Mouse (Mus musculus) myocyte (in vitro differentiated cells): Measurements from ENCODE around the gene Myom3. TPM values are rescaled to one million over a fixed set of nuclear protein-coding genes. Genes with fewer than 3 reads are reported as not detected.
A peak's percentile ranks its signal among the peaks of the same experiment; 100 is the strongest.

Experiments used
- H3K27me3 ChIP-seq: one replicate; pipeline ENCODE4 v1.6.1; 2011; ENCODE audit not compliant: control insufficient read depth, insufficient read depth, insufficient read length
- H3K36me3 ChIP-seq: one replicate; pipeline ENCODE4 v1.6.1; 2011; ENCODE audit not compliant: control insufficient read depth, insufficient read depth
- H3K4me2 ChIP-seq: one replicate; pipeline ENCODE4 v1.6.1; 2011; ENCODE audit warnings: low read depth, control low read depth
- H3K4me3 ChIP-seq: one replicate; pipeline ENCODE4 v1.5.1; 2011; ENCODE audit warnings: mild to moderate bottlenecking, control low read depth, moderate library complexity
- H3K79me2 ChIP-seq: one replicate; pipeline ENCODE4 v1.6.1; 2011; ENCODE audit not compliant: control insufficient read depth, insufficient read depth
- H3ac ChIP-seq: one replicate; pipeline ENCODE4 v1.6.1; 2011; ENCODE audit not compliant: control insufficient read depth, insufficient read length
- CEBPB ChIP-seq: IDR thresholded peaks from 2 replicates; pipeline ENCODE4 v1.6.1; 2011; ENCODE audit warnings: mild to moderate bottlenecking, moderate library complexity; ENCODE audit not compliant: poor library complexity, insufficient read depth, severe bottlenecking
- E2F4 ChIP-seq: IDR thresholded peaks from one replicate; pipeline ENCODE4 v1.6.1; 2011; ENCODE audit warnings: mild to moderate bottlenecking, control low read depth, moderate library complexity; ENCODE audit not compliant: insufficient read depth
- MAX ChIP-seq: IDR thresholded peaks from one replicate; pipeline ENCODE4 v1.6.1; 2011; ENCODE audit warnings: low read depth, mild to moderate bottlenecking, control low read depth
- MYOD1 ChIP-seq, 3 experiments: IDR thresholded peaks; one replicate each; pipeline ENCODE4 v1.6.1; 2011; ENCODE audit warnings: control low read depth in 2 of 3, low read depth in 2 of 3, mild to moderate bottlenecking in 2 of 3, moderate library complexity in 1 of 3; ENCODE audit not compliant: insufficient read length in 2 of 3, control insufficient read depth in 1 of 3
- MYOG ChIP-seq, 3 experiments: IDR thresholded peaks; one replicate each; pipeline ENCODE4 v1.6.1; 2011; ENCODE audit warnings: control low read depth in 2 of 3, low read depth in 2 of 3, mild to moderate bottlenecking in 2 of 3; ENCODE audit not compliant: insufficient read length in 2 of 3, control insufficient read depth in 1 of 3, insufficient read depth in 1 of 3
- POLR2A ChIP-seq: IDR thresholded peaks from one replicate; pipeline ENCODE4 v1.6.1; 2011; ENCODE audit warnings: low read depth, mild to moderate bottlenecking, control low read depth, moderate library complexity; ENCODE audit not compliant: insufficient read length
- POLR2AphosphoS2 ChIP-seq: IDR thresholded peaks from one replicate; pipeline ENCODE4 v1.6.1; 2011; ENCODE audit warnings: low read depth, control low read depth; ENCODE audit not compliant: insufficient read length
- REST ChIP-seq: IDR thresholded peaks from one replicate; pipeline ENCODE4 v1.6.1; 2011; ENCODE audit warnings: mild to moderate bottlenecking, control low read depth, moderate library complexity; ENCODE audit not compliant: insufficient read depth, insufficient read length
- SRF ChIP-seq: IDR thresholded peaks from one replicate; pipeline ENCODE4 v1.6.1; 2011; ENCODE audit warnings: low read depth; ENCODE audit not compliant: control insufficient read depth, insufficient read length
- TCF12 ChIP-seq: IDR thresholded peaks from one replicate; pipeline ENCODE4 v1.6.1; 2011; ENCODE audit warnings: mild to moderate bottlenecking, control low read depth; ENCODE audit not compliant: poor library complexity, insufficient read depth, severe bottlenecking
- TCF3 ChIP-seq: IDR thresholded peaks from one replicate; pipeline ENCODE4 v1.6.1; 2011; ENCODE audit warnings: low read depth, control low read depth; ENCODE audit not compliant: insufficient read length
- USF1 ChIP-seq: IDR thresholded peaks from one replicate; pipeline ENCODE4 v1.6.1; 2011; ENCODE audit warnings: low read depth, mild to moderate bottlenecking, control low read depth, moderate library complexity
- polyA plus RNA-seq: library from polyadenylated mRNA; unstranded; fragments of >200 nt; fragmentation: generic; extraction: Trizol; gene quantifications from one replicate; pipeline ENCODE4 v1.2.1, GENCODE M21; 2012; ENCODE audit warnings: missing spikeins

Gene Myom3
- polyA plus RNA-seq, 1 experiment: 97.1 TPM

DNA sequence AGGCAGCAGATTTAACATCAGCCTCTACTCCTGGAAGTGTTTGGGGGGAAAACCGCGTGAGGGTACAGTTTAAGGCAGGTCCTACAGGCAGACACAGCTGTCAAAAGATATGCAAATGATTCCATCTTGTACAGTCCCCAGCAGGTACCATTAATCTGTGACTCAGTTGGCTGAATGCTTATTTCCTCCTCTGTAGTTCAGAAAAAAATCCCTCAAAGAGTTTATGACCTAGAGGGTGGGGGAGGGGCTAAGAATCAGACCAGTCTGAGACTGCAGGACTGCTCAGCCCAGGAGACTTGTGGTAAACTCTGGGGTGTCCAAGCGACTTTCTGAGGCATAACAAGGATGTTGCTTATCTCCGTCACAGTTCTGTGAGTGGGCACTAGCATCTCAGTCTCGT, 21.3 kb upstream of the Myom3 start:
- TF ChIP-seq USF1 (no peak), REST (no peak), MYOG (IDR thresholded peaks at IDR 0.05; ENCODE audit: control insufficient read depth in 1 of 3, insufficient read depth in 1 of 3, insufficient read length in 2 of 3, low read depth in 2 of 3) (no peak), CEBPB (no peak), POLR2A (no peak), TCF3 (no peak), SRF (no peak), MAX (no peak), E2F4 (no peak)

DNA sequence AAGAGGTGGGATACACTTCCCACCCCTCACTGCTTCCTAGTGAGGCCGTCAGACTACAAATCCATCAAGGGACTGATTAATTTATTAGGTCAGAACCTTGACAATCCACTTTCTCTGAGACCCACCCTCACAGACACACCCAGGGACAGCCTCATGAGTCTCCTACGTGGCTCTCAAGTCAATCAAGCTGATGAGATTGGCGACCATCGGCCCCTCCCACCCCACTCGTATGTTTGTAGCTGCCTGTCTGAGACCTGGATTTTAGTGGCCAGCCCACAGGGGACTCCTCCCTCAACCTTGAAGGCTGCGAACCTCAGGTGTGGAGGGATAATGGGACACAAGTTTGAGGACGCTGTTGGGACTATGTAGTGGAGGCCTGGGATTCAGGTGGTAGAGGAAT, 20.4 kb upstream of the Myom3 start:
- no peaks in the 10 kb centered on the region for H3K36me3 ChIP-seq
- H3K27me3 ChIP-seq: no peaks in the 10 kb centered on the region
- H3ac ChIP-seq: no peak overlapping the region
- H3K79me2 ChIP-seq: no peaks in the 10 kb centered on the region
- no peak overlapping the region for H3K4me2 ChIP-seq
- TF ChIP-seq TCF12 (no peak), CEBPB (no peak), REST (no peak), USF1 (no peak), MAX (no peak), TCF3 (no peak), MYOG (IDR thresholded peaks at IDR 0.05; ENCODE audit: control insufficient read depth in 1 of 3, insufficient read depth in 1 of 3, insufficient read length in 2 of 3, low read depth in 2 of 3) (no peak), POLR2AphosphoS2 (no peak), MYOD1 (IDR thresholded peaks at IDR 0.05; ENCODE audit: control insufficient read depth in 1 of 3, insufficient read length in 2 of 3, low read depth in 2 of 3) (no peak), POLR2A (no peak), E2F4 (no peak), SRF (no peak)
- H3K4me3 ChIP-seq: no peak overlapping the region

More for the DNA sequence above, 21.3 kb upstream of the Myom3 start:
- H3K27me3 ChIP-seq: no peaks in the 10 kb centered on the region
- peak overlapping the region; percentile 18 for H3K4me2 ChIP-seq
- no peaks in the 10 kb centered on the region for H3K36me3 ChIP-seq
- H3K79me2 ChIP-seq: no peaks in the 10 kb centered on the region
- no peak overlapping the region for H3ac ChIP-seq
- H3K4me3 ChIP-seq: no peak overlapping the region

DNA sequence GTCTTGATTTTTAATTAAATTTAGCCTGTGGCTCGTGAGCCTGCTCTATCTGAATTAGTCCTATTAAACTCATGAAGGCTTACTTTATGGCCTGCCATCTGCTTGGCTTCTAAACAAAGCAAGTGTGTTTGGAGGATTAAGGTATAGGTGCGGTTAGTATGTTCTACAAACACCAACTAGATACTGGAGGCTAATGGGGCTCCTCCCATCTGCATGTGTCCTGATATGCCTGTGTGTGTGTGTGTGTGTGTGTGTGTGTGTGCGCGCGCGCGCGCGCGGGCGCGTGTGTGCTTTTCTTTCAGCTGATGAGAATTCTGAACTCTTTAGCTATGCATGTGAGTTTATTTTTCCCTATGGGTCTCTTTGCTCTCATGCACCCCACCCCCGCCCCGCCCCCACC, 19.8 kb upstream of the Myom3 start:
- Histone ChIP-seq H3K4me3 (no peak overlapping the region), H3ac (no peak overlapping the region), H3K4me2 (no peak overlapping the region), H3K27me3 (no peaks in the 10 kb centered on the region), H3K79me2 (no peaks in the 10 kb centered on the region), H3K36me3 (no peaks in the 10 kb centered on the region)
- no peak for TF ChIP-seq E2F4
- TF ChIP-seq POLR2AphosphoS2: no peak
- no peak for TF ChIP-seq REST
- no peak for TF ChIP-seq SRF
- TF ChIP-seq MAX: no peak
- no peak for TF ChIP-seq TCF3
- no peak for TF ChIP-seq MYOD1 (IDR thresholded peaks at IDR 0.05; ENCODE audit: control insufficient read depth in 1 of 3, insufficient read length in 2 of 3, low read depth in 2 of 3)
- no peak for TF ChIP-seq POLR2A
- TF ChIP-seq USF1: no peak
- no peak for TF ChIP-seq MYOG (IDR thresholded peaks at IDR 0.05; ENCODE audit: control insufficient read depth in 1 of 3, insufficient read depth in 1 of 3, insufficient read length in 2 of 3, low read depth in 2 of 3)
- no peak for TF ChIP-seq TCF12
- TF ChIP-seq CEBPB: no peak

GRCm38 (mm10) chr4:135743520-135743919, 16.0 kb upstream of the Myom3 start:
- Histone ChIP-seq H3K79me2 (no peaks in the 10 kb centered on the region), H3K27me3 (no peaks in the 10 kb centered on the region), H3K36me3 (no peaks in the 10 kb centered on the region), H3K4me2 (no peak overlapping the region), H3K4me3 (no peak overlapping the region), H3ac (no peak overlapping the region)
- TF ChIP-seq SRF (no peak), E2F4 (no peak), USF1 (no peak), MYOD1 (IDR thresholded peaks at IDR 0.05; ENCODE audit: control insufficient read depth in 1 of 3, insufficient read length in 2 of 3, low read depth in 2 of 3) (no peak), POLR2AphosphoS2 (no peak), TCF3 (no peak), MAX (no peak), MYOG (IDR thresholded peaks at IDR 0.05; ENCODE audit: control insufficient read depth in 1 of 3, insufficient read depth in 1 of 3, insufficient read length in 2 of 3, low read depth in 2 of 3) (no peak), TCF12 (no peak)

- TF ChIP-seq POLR2AphosphoS2 (no peak), MYOG (IDR thresholded peaks at IDR 0.05; ENCODE audit: control insufficient read depth in 1 of 3, insufficient read depth in 1 of 3, insufficient read length in 2 of 3, low read depth in 2 of 3) (no peak), MAX (no peak), POLR2A (no peak), CEBPB (no peak)
- no peak overlapping the region for H3K4me3 ChIP-seq
- H3K79me2 ChIP-seq: no peaks in the 10 kb centered on the region
- H3K4me2 ChIP-seq: no peak overlapping the region
- no peaks in the 10 kb centered on the region for H3K36me3 ChIP-seq
- H3ac ChIP-seq: no peak overlapping the region
- no peaks in the 10 kb centered on the region for H3K27me3 ChIP-seq
Measured at GRCm38 (mm10) chr4:135744726-135745448, 14.6 kb upstream of the Myom3 start.
